Mouse (Mus musculus) intestine, embryonic 16.5 days (tissue): Measurements from ENCODE around the gene Catsperg2. TPM values are rescaled to one million over a fixed set of nuclear protein-coding genes. Genes with fewer than 3 reads are reported as not detected.
"Not testable (repeated sequence)": the region's sequence is repeated elsewhere in the genome, so short reads cannot be mapped to it uniquely, and the experiment has no call there.

Experiments
- ATAC-seq: fragments of 200-750 bp; cut with Nextera tagmentation; 2 replicates; pipeline ENCODE4 v1.8.0; 2017; ENCODE audit warnings: moderate TSS enrichment, moderate library complexity
- H3K27ac ChIP-seq: fragments of 300-500 bp; sonication (generic); 2 replicates; pipeline ENCODE4 v1.5.1; 2014; ENCODE audit warnings: mild to moderate bottlenecking, low read length
- H3K27me3 ChIP-seq: fragments of 300-500 bp; sonication (generic); replicated peaks from 2 replicates; pipeline ENCODE4 v1.6.1; 2014; ENCODE audit warnings: low read length, control low read depth, mixed read lengths; ENCODE audit not compliant: control insufficient read depth, insufficient read depth
- H3K36me3 ChIP-seq: fragments of 300-500 bp; sonication (generic); 2 replicates; pipeline ENCODE4 v1.6.1; 2014; ENCODE audit warnings: low read length, control low read depth; ENCODE audit not compliant: control insufficient read depth, insufficient read depth
- H3K4me1 ChIP-seq: fragments of 300-500 bp; sonication (generic); 2 replicates; pipeline ENCODE4 v1.6.1; 2014; ENCODE audit warnings: low read length, control low read depth, mixed read lengths; ENCODE audit not compliant: control insufficient read depth, insufficient read depth
- H3K4me2 ChIP-seq: fragments of 300-500 bp; sonication (generic); 2 replicates; pipeline ENCODE4 v1.6.1; 2014; ENCODE audit warnings: low read depth, low read length, control low read depth
- H3K4me3 ChIP-seq: fragments of 300-500 bp; sonication (generic); 2 replicates; pipeline ENCODE4 v1.5.1; 2014; ENCODE audit warnings: mild to moderate bottlenecking, low read length
- H3K9ac ChIP-seq: fragments of 300-500 bp; sonication (generic); 2 replicates; pipeline ENCODE4 v1.6.1; 2014; ENCODE audit warnings: low read depth, low read length
- H3K9me3 ChIP-seq: fragments of 300-500 bp; sonication (generic); 2 replicates; pipeline ENCODE4 v1.6.1; 2016; ENCODE audit warnings: low read length, control low read depth; ENCODE audit not compliant: control insufficient read depth
- WGBS: fragments of 180-500 bp; shearing (Covaris S2); extraction: QIAGEN DNeasy Blood & Tissue Kit; methylation state at CpG from one replicate; pipeline ENCODE4 v1.1.7; 2014; 5-methylcytosine and 5-hydroxymethylcytosine counted together
- polyA plus RNA-seq: library from polyadenylated mRNA; unstranded; fragments of >200 nt; fragmentation: Nextera tagmentation; extraction: Ambion mirVana; gene quantifications from 2 replicates; pipeline ENCODE4 v1.2.1, GENCODE M21; 2015

The Catsperg2 gene
- not detected in 2 replicates for polyA plus RNA-seq

DNA sequence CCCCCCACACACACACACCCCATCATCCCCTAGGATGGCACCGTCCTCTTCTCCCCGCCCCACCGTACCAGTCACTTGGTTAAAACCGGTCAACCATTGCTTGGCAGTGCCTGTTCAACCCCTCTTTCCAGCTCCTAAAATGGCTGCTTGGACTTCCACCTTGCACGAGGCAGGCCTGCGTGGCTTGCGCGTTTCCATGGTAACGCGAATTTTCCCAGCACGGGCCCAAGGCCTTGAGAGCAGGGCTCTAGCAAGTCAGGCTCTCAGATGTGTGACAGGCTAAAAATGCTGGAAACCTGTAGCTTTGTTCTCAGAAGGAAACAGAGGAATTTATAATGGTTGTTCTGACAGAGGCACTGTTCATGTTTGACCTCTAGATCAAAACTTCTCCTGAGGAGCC is at the start of gene Catsperg2:
Gene Catsperg2 (minus strand): TSS at position 173 of the 400 bp plus-strand sequence.
- not testable (repeated sequence) for H3K27me3 ChIP-seq, H3K4me1 ChIP-seq, H3K9ac ChIP-seq, H3K36me3 ChIP-seq, H3K4me2 ChIP-seq, H3K9me3 ChIP-seq, H3K4me3 ChIP-seq, H3K27ac ChIP-seq, ATAC-seq
- WGBS: 58% methylated on average over 11 of the region's 11 CpGs

DNA sequence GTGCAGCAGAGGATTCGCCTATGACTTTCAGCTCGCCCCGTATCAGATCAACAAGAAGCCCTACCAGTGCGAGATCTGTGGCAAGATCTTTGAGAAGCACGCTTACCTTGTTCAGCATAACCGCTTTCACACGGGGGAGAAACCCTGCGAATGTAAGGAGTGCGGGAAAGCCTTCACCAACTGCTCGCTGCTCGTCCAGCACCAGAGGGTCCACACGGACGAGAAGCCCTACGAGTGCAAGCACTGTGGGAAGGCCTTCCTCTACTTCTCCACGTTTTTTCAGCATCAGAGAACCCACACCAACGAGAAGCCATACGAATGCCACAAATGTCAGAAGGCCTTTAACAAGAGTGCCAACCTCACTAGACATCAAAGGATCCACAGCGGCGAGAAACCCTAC is 49.7 kb upstream of the Catsperg2 start:
- no peaks in the 10 kb centered on the region for H3K9me3 ChIP-seq
- H3K4me3 ChIP-seq: no peak overlapping the region
- peaks cover 32% of the 10 kb centered on the region for H3K36me3 ChIP-seq
- H3K4me1 ChIP-seq: no peaks in the 10 kb centered on the region
- no peaks in the 10 kb centered on the region for H3K27me3 ChIP-seq
- 97% methylated on average over 19 of the region's 19 CpGs for WGBS
- H3K9ac ChIP-seq: no peak overlapping the region
- ATAC-seq: no peak
- H3K27ac ChIP-seq: no peak overlapping the region
- no peak overlapping the region for H3K4me2 ChIP-seq

- Histone ChIP-seq H3K9me3 (no peaks in the 10 kb centered on the region), H3K4me3 (no peak overlapping the region), H3K4me1 (no peaks in the 10 kb centered on the region), H3K27me3 (no peaks in the 10 kb centered on the region), H3K36me3 (peaks cover 35% of the 10 kb centered on the region), H3K27ac (no peak overlapping the region), H3K9ac (no peak overlapping the region), H3K4me2 (no peak overlapping the region)
- WGBS: 87% methylated on average over 3 of the region's 3 CpGs
- ATAC-seq: no peak
Observed at GRCm38 (mm10) chr7:29774371-29774770, 47.5 kb upstream of the Catsperg2 start.

- Histone ChIP-seq H3K4me1 (no peaks in the 10 kb centered on the region), H3K4me3 (no peak overlapping the region), H3K9ac (no peak overlapping the region), H3K36me3 (peaks cover 30% of the 10 kb centered on the region), H3K27me3 (no peaks in the 10 kb centered on the region), H3K27ac (no peak overlapping the region), H3K4me2 (no peak overlapping the region), H3K9me3 (no peaks in the 10 kb centered on the region)
- WGBS: 87% methylated on average over 7 of the region's 7 CpGs
- ATAC-seq: no peak
Observed at GRCm38 (mm10) chr7:29773503-29773902, 46.7 kb upstream of the Catsperg2 start.

DNA sequence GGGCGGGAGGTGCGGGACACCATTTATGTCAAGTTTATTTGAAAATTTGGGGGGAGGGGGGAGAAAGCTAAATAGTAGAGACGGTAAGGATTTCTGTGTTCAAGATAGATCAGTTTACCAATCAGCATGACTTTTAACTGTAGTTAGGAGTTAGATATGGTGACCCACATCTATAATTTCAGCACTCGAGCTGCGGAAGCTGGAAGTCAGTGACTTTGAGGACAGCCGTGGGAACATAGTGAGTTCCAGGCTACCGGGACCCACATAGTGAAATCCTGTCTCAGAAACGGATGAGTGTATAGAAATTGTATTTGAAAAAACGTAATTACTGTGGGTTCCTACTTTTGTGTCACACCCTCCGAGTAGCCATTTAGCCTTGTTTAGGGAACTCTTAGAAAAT is 42.1 kb upstream of the Catsperg2 start:
- H3K9ac ChIP-seq: peak overlapping the region; percentile 80
- no peaks in the 10 kb centered on the region for H3K4me1 ChIP-seq
- H3K9me3 ChIP-seq: no peaks in the 10 kb centered on the region
- H3K4me3 ChIP-seq: peak overlapping the region; percentile 76
- no peaks in the 10 kb centered on the region for H3K27me3 ChIP-seq
- ATAC-seq: no peak
- peak overlapping the region; percentile 64 for H3K4me2 ChIP-seq
- WGBS: 4% methylated on average over 10 of the region's 10 CpGs
- peak overlapping the region; percentile 94 for H3K27ac ChIP-seq
- peaks cover 6% of the 10 kb centered on the region for H3K36me3 ChIP-seq

DNA sequence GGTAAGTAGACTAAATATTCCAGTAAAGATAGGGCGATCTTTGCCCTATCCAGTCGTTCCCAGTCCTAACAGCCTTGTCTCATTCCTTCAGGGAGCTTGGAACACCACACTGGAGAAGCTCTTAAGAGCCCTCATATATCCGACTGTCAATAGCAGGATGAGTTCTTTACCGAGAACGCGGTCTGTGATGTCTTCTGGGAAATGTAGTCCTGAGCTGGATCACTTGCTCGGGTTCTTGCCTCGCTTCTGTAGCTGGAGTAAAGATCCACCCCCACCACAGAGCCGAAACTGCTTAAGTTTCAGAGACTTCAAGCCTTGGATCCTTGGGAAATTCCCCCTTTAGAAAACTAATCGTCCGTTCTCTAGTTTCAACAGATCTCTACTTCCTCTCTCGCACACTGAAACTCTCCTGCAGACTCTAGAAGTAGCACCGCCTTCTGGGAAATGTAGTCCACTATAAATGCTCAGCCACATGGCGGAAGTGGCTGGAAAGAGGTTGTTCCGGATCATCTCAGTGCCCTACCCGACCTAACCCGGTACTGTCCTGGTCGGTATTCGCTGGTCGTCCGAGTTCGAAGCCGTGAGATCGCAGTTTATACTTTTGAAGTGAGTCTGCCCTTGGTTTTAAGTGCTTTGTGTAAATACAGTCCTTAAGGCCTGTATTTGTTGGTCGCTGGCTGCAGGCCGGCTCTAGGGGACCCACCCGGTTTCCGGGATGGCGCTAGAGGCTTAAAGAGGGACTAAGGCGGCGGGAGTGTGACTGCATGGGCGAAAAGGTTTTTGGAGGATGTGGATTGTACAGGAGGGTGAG is 41.5 kb upstream of the Catsperg2 start, which contains the start of gene Zfp84:
Gene Zfp84 (plus strand): TSS at position 463 of the 811 bp plus-strand sequence.
- Histone ChIP-seq H3K4me3 (peak within 1 kb of the TSS; percentile 76), H3K4me2 (peak within 1 kb of the TSS; percentile 83), H3K9ac (peak within 1 kb of the TSS; percentile 80), H3K9me3 (no peaks in the 10 kb centered on the region), H3K4me1 (no peaks in the 10 kb centered on the region), H3K27me3 (no peaks in the 10 kb centered on the region), H3K27ac (peak within 1 kb of the TSS; percentile 94), H3K36me3 (peaks cover 5% of the 10 kb centered on the region)
- 0% methylated on average over 32 of the region's 32 CpGs for WGBS
- peak; percentile 98 for ATAC-seq

GRCm38 (mm10) chr7:29767058-29767686 is 40.3 kb upstream of the Catsperg2 start:
- ATAC-seq: peak; percentile 55
- peak overlapping the region; percentile 83 for H3K4me2 ChIP-seq
- peak overlapping the region; percentile 68 for H3K9ac ChIP-seq
- WGBS: under 1% methylated on average over 15 of the region's 15 CpGs
- no peaks in the 10 kb centered on the region for H3K9me3 ChIP-seq
- H3K36me3 ChIP-seq: peaks cover 2% of the 10 kb centered on the region
- peak overlapping the region; percentile 69 for H3K27ac ChIP-seq
- H3K4me3 ChIP-seq: peak overlapping the region; percentile 76
- no peaks in the 10 kb centered on the region for H3K27me3 ChIP-seq
- no peaks in the 10 kb centered on the region for H3K4me1 ChIP-seq

DNA sequence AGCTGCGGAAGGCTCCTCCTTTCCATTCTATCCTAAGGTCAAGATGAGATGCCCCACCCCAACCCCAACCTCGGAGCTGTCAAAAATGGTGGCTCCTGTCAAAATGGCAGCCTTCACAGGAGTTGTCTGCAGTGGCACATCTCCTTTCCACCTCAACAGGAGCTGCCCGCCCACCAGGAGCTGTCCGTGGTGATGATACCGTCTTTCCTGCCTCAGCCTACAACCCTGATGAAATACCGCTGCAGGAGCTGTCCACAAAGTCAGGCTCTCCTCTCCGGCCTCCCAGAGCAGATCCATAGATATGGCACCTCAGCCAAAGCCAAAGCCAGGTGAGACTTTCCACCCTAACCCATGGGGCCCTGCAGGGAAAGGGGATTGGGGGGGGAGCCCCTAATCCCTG is 37.9 kb upstream of the Catsperg2 start:
- Histone ChIP-seq H3K36me3 (no peaks in the 10 kb centered on the region), H3K4me3 (no peak overlapping the region), H3K27me3 (no peaks in the 10 kb centered on the region), H3K4me1 (no peaks in the 10 kb centered on the region), H3K9me3 (no peaks in the 10 kb centered on the region), H3K27ac (no peak overlapping the region), H3K9ac (no peak overlapping the region), H3K4me2 (no peak overlapping the region)
- 79% methylated on average over 7 of the region's 7 CpGs for WGBS
- no peak for ATAC-seq

DNA sequence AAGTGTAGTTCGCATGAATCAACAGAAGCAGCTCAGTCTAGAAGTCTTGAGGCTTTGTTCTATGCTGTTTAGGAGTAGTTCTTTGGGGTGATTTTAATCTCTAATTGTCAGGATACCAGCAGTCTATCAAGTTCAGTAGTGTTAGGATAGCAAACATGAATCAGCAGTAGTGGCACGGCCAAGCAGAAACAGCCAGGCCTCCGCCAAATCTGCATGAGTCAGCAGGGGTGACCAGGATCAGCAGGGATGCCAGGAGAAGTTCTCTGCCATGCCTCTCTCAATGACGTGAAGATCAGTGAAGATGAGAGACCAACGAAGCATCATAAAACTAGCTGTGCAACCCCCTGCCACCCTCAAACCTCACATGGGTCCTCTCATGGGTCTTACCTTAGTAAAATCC is 33.6 kb upstream of the Catsperg2 start:
- 88% methylated on average over 5 of the region's 5 CpGs for whole genome bisulfite sequencing

More for the DNA sequence above, 33.6 kb upstream of the Catsperg2 start:
- ATAC-seq: no peak
- Histone ChIP-seq H3K27me3 (no peaks in the 10 kb centered on the region), H3K9me3 (0 out of 2 replicates have a peak, but pooled peaks cover 4% of the 10 kb centered on the region), H3K4me1 (no peaks in the 10 kb centered on the region), H3K9ac (no peak overlapping the region), H3K27ac (no peak overlapping the region), H3K36me3 (no peaks in the 10 kb centered on the region), H3K4me2 (no peak overlapping the region), H3K4me3 (no peak overlapping the region)
